Mouse (Mus musculus): Measurements from ENCODE around the gene Tbc1d32.

Tbc1d32 gene

DNA sequence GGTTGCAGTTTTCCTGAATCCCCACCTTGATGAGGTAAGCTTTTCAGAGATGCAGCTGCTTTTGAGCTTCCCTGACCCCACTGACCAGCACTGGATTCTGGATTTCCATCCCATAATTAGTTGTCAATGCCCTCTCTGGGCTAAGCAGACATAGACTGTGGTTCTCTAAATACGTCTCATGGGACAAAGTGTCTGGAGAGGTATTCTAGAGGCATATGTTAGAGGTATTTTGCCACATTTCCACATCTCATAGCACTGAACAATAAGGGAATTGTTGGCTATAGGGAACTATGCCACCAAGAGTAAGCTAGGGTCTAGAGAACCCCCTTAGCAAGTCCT, 121.5 kb downstream of the Tbc1d32 start:
- in situ Hi-C loops (cut with MboI, MseI): no loop called here

DNA sequence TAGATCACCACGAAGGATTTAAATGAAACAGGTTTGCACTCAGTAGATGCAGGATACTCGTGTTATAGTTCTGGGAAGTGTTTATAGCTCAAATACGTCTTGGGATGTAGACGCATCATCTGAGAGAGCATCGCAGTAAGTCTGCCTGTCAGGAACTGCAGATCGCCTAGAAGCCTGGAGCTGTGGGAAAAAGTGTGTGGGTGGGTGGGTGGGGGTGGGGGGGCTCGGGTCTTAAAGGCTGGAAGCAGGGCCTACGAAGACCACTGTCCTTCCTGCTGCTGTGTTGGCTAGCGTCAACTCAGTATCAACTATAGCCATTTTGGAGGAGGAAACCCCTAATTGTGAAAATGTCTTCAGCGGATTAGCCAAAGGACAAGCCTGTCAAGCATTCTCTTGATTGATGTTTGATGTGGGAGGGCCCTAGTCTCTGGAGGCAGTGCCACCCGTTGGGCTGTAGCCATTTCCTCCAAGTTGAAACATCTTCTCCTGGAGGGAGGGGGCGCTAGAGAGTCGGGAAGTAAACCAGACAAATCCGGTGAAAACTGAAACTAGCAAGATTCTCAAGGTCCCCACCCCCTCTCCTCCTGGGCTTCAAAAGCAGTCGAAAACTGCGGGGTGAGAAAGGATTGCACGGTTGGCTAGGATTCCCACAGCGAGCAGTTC, 122.0 kb downstream of the Tbc1d32 start, which contains the start of gene Msl3l2:
Msl3l2 (plus strand) TSS at position 585 of the 663 bp plus-strand sequence.
- in situ Hi-C loops (cut with MboI, MseI): no loop called here

DNA sequence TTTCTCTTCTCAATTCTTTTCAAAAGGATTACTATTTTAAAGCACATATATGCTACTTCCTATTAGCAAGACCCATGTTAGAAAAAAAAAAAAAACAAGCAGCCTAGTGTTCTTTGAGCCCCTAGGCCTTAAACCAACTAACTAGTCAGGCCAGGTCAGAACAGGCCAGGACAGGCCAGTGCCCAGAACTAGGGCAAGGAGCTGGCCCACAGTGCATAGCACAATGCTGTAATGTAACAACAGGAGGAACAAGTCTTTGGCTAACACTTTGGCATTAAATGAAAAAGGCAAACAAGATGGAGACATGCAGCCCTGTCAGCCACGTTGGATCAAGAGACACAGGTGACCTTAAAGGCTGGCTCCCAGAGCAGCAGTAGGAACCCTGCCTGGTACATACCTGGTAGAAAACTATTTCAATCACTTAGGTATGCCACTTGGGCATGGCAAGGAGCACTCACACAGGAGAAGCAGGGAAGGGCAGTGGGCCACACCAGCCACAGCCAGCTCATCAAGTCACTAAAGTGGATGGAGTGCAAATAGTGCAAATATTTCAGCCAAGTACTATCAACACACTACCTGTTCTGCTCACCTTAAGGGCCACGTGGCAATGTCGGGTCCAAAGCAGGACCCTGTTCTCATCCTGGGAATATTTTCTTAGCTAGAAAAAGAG, 128.7 kb downstream of the Tbc1d32 start:
- in situ Hi-C loops (cut with MboI, MseI): no loop called here

DNA sequence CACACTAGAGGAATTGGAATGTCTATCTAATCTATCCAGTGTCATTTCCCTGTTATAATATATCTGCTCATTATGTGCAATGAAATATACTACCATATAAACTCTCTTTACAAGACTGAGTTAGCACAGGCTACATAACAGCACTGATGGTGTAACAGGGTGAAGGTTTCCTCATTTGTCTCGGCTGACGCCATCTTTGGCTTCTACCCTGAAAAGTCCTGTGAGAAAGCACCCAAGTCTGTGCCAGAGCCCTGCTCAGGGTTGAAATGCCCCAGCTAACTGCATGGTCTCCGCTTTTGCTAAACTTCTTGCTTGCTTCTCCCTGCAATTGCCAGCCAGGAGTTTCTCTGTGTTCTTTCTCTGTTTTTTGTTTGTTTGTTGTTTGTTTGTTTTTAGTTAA, 129.4 kb downstream of the Tbc1d32 start:
- in situ Hi-C loops (cut with MboI, MseI): no loop called here

DNA sequence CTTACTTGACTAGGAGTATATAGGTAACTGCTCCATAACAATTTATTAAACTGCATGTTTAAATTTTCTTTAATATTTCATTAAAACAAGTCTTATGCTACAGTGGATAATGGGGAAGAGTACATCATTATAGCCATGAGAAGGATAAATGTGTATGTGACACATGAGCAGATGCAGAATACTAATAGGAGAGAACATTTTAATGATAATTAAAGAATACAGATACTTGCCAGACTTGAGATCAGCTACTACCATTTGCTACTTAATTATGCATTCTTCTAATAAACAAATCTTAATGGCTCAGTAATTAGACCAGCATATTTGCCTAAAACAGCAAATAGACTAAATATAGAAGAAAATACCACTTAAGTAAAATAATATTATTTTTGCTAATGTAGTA, 131.7 kb downstream of the Tbc1d32 start:
- in situ Hi-C loops (cut with MboI, MseI): no loop called here

DNA sequence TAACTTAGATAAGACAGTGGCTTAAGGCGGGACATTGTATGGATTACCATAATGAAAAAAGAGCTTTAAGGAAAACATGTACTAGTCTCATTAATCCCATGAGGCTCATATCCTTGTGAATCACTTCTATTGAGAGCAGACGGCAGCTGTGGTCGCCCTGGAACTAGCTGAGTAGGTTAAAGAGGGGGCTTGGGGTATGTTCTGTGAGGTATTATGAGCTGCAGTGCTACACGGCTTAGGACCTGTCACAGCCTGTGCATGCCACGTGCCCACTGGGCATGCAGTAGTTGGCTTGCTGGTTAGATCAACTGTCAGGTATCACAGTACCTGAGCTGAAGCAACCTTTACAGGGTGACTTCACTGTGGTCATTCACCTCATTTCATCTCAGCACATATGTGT, 133.9 kb downstream of the Tbc1d32 start:
- in situ Hi-C loops (cut with MboI, MseI): no loop called here

DNA sequence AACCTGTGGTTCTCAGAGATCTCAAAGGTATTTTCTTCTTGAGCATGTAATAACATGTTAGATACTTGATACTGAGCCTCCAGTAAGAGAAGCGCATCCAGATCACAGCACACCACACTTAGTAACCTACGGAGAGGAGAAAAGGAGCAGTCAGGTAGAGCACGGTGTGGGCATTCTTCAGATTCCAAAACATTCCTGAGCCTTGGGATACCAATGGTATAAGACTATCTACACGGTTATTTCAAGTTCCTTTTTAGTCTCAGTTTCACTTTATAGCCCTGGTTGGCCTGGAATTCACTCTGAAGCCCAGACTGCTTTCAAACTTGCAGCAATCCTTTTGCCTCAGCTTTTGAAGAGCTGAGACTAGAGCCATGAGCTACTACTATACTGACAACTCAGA, 138.8 kb downstream of the Tbc1d32 start:
- in situ Hi-C loops (cut with MboI, MseI): no loop called here

DNA sequence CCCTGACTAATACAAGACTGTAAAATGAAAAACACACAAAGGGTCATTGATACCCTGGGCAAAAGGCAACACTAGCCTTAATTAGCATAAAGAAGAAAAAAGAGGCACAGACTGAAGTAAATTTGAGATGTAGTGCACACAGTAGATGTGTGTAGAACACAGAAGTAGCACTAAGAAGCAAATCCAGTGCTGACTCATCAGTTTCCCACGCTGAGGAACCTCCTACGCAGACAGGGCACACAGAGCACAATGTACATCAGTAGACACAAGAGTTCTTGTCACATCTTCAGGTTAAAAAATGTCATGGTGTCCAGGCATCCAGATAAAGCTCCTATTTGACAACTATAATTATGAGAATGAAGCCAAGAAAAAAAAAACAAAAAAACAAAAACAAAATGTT, 165.7 kb downstream of the Tbc1d32 start:
- in situ Hi-C loops (cut with MboI, MseI): no loop called here

DNA sequence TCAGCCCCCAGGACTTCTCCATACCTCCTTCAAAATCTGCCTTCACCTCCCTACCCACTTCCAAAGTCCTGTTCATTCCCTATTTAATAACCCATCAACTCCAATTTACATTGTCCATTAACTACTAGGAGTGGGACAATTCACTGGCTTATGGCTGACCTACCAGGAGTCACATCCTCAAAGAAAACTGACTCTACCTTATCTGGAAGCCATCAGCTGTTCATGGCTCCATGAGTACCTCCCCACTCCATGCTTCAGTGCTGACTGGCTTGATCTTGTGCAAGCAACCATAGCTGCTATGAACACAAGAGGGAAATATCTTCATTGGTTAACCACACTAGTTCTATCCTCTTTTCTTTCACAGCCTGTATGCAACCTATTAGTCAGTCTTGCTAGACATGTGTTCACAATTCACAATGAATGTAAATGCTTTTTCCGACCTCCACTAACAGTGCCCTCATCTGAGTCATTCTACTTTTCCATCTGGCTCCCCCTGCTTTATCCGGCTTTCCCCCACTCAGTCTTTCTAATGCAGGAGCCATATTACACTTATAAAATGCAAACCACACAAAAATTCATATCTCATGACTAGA, 167.2 kb downstream of the Tbc1d32 start:
- in situ Hi-C loops (cut with MboI, MseI): no loop called here

DNA sequence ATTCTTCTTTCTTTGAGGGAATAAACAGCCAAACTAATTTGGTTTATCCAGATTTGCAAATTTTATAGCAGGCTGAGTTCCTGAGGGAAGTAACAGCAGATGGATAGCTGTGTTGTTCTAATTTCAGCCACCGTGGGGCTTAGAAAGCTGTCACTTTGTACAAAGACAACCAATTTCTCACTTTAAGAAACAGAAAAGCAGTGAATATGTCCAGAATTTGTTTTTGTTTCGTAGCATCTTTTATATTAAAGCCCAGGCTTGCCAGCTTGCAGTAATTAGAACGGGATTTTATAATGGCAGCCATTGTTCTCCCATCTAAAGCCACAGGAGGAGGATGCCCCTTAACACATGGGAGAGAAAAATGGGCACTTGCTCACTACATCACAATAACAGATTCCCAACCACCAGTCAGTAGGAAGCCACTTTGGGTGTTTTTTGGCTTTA, 169.5 kb downstream of the Tbc1d32 start:
- in situ Hi-C loops (cut with MboI, MseI): no loop called here

DNA sequence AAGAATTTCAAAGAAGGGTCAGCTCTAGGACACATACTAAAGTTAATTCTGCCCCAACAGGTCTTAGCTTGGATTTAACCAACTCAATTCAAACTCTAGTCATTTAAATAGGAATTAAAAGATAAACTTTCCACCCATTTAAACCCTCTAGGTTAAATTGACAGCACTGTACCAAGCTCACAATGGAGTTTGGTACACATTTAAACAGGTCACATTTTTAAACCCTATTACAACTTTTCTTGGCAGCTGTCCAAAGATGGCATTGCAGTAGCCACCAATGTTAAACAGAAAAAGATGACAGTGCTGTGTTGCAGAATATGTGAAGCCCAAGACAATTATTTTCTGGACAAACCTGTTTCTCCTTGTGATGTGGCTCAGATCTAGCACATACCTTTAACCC, 203.1 kb downstream of the Tbc1d32 start:
- in situ Hi-C loops (cut with MboI, MseI): no loop called here

DNA sequence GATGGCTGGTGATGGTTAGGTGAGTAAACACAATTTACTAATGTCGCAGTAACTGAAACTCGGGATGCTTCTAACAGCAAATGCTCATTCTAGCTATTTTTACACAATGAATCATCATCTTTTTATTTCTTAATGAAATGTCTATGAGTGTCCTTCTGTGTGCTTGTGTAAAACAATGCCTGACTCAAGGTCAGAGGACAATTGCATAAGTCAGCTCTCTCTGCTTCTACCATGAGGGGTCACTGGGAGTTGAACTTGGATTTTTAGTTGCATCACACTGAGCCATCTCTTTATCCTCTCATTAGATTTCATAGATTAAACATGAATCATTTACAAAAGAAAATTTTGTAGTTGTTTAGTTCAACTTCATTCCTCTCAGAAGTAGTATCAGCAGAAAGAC, 203.9 kb downstream of the Tbc1d32 start:
- in situ Hi-C loops (cut with MboI, MseI): no loop called here

DNA sequence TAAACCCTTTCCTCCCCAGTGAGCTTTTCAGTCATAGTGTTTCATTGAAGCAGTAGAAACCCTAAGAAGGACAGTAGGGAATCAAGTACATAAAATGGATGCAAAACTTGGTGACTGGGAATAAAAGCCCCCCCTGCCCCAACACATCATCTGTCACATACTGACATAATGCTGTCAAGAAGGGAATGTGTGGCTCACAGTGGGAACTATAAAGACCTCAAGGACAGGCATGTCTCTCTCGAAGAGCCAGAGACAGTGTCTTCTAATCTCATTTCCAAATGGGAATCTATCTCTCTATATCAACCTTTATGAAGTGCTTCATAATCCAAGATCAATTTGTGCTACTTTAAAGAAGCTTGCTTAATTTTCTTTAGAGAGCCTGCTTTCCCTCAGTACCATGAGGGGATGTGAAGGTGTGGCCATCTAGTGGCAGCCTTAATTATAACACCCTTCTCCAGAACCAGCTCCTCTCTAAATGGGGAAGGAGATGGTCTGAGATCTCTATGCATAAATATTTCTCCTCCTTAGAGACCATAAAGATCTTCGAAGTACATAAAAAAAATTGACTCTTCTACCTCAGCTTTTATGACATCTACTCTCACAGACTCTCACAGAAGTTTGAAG, 248.5 kb downstream of the Tbc1d32 start:
- in situ Hi-C loops (cut with MboI, MseI): no loop called here

DNA sequence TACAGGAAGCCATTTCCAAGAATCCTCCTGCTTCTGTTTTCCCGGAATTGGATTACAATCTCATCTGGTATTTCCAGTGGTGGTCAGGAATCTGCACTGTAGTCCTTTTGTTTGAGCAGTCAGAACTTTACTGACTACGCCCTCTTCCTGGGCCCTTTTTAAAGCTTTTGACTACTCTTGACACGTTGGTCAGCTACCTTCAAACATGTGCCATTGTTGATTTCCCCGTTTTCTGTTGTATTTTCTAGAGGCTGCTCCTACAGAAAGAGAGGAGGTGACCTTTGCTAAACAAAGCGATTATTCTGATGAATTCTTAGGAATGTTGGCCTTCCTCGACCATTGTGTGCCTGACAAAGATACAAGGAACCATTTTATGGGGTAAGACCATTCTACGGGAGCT, 250.5 kb downstream of the Tbc1d32 start:
- in situ Hi-C loops (cut with MboI, MseI): no loop called here

All from T-helper 2 cell (primary cell).